12 mouse cellular contexts compared by ENCODE assay signal in genomic region chr12:107092151-107092550, GRCm38 (mm10).
DNase-seq lines count a peak whose midpoint lies in the region.
"Had no signal": no experiment of that assay in that cellular context is flagged by ENCODE, and none has a peak within 500 bp of the region (broad histone marks: within the 10 kb centered on the region; RNA-seq: fewer than 3 reads in every experiment).

No protein-coding gene starts in this region.

- DNase-seq in cerebellum, adult 18-20 months, result peak; percentile 26 to 37
- no peak for DNase-seq in cerebellum, postnatal 10 days
- peak; percentile 34 for DNase-seq in cerebellum, adult 9-10 months
- no peak for DNase-seq in cerebellum, adult 11 months
- DNase-seq in cerebellum, postnatal 25 days, result peak; percentile 25 to 35
- no peak for DNase-seq in cerebellum, adult 11-12 months
- peak; percentile 69 for DNase-seq in brain, adult 2 months (ENCODE audit: low read depth, low spot score)
- DNase-seq: adrenal gland, adult 8-10 months; adrenal gland, postnatal 14 days; adrenal gland, postnatal 36 days; B cell, adult 2 months; embryo, embryonic 11 days had no signal

Comparison
In these comparisons a context has a peak if more than half of its experiments do, and no peak if none do; other contexts are left out.
1. DNase-seq: peak in cerebellum, adult 18-20 months (2 of 2), cerebellum, adult 9-10 months (single experiment), cerebellum, postnatal 25 days (2 of 2) and brain, adult 2 months (single experiment); none in cerebellum, postnatal 10 days (0 of 2), cerebellum, adult 11 months (single experiment) and cerebellum, adult 11-12 months (single experiment).